Mouse (Mus musculus) heart, postnatal 0 days (tissue): ENCODE data around the gene Tmem234.

Source experiments
- CTCF ChIP-seq: IDR thresholded peaks from 2 replicates; pipeline ENCODE4 v1.5.1; 2016; ENCODE audit warnings: antibody characterized with exemption, control low read depth, low read depth
- EP300 ChIP-seq: IDR thresholded peaks from 2 replicates; pipeline ENCODE4 v1.6.1; 2016; ENCODE audit warnings: antibody characterized with exemption, low read depth

GRCm38 (mm10) chr4:129661584-129661983 lies 61.1 kb downstream of the Tmem234 start:
- no peak for TF ChIP-seq CTCF
- TF ChIP-seq EP300: no peak
